Mouse (Mus musculus) thymus, postnatal 14 days (tissue): ENCODE data around the gene Klk8.

ENCODE experiments used
- DNase-seq: peaks from one replicate; pipeline ENCODE4 v3.0.0; 2021

The Klk8 gene

GRCm38 (mm10) chr7:43797333-43797769, at the start of gene Klk8:
Gene Klk8 (plus strand): TSS chr7:43797577.
- DNase-seq: peak; percentile 61

- DNase-seq: no peak
Observed at GRCm38 (mm10) chr7:43747788-43748187, 49.6 kb upstream of the Klk8 start.

GRCm38 (mm10) chr7:43752806-43753205, 44.6 kb upstream of the Klk8 start:
- DNase-seq: no peak

GRCm38 (mm10) chr7:43766484-43766883, 30.9 kb upstream of the Klk8 start:
- DNase-seq: no peak

GRCm38 (mm10) chr7:43768597-43768996, 28.8 kb upstream of the Klk8 start, which contains the start of gene Klk12:
Gene Klk12 (plus strand): TSS chr7:43768897.
- no peak for DNase-seq

- DNase-seq: no peak
Observed at GRCm38 (mm10) chr7:43769636-43770035, 27.7 kb upstream of the Klk8 start.

- peak; percentile 1 for DNase-seq
Observed at GRCm38 (mm10) chr7:43770701-43771100, 26.7 kb upstream of the Klk8 start.

- DNase-seq: peak; percentile 1
Observed at GRCm38 (mm10) chr7:43771916-43772315, 25.5 kb upstream of the Klk8 start.

GRCm38 (mm10) chr7:43772901-43773300, 24.5 kb upstream of the Klk8 start:
- peak; percentile 1 for DNase-seq

- DNase-seq: peak; percentile 1
Observed at GRCm38 (mm10) chr7:43774364-43774763, 23.0 kb upstream of the Klk8 start, which contains the start of gene Klk11. Gene Klk11 (plus strand): TSS chr7:43774604.

GRCm38 (mm10) chr7:43774802-43775201, 22.6 kb upstream of the Klk8 start:
- peak; percentile 2 for DNase-seq

- DNase-seq: peak; percentile 1
Observed at GRCm38 (mm10) chr7:43775311-43776057, 21.9 kb upstream of the Klk8 start.

GRCm38 (mm10) chr7:43776506-43776905, 20.9 kb upstream of the Klk8 start:
- DNase-seq: peak; percentile 1

- DNase-seq: peak; percentile 1
Observed at GRCm38 (mm10) chr7:43777423-43777822, 20.0 kb upstream of the Klk8 start.

GRCm38 (mm10) chr7:43778176-43778970, 19.0 kb upstream of the Klk8 start:
- peak; percentile 1 for DNase-seq

- no peak for DNase-seq
Observed at GRCm38 (mm10) chr7:43780241-43780640, 17.1 kb upstream of the Klk8 start.

- no peak for DNase-seq
Observed at GRCm38 (mm10) chr7:43780746-43781145, 16.6 kb upstream of the Klk8 start, which contains the start of gene Klk10. Gene Klk10 (plus strand): TSS chr7:43781035.

GRCm38 (mm10) chr7:43781541-43781940, 15.8 kb upstream of the Klk8 start:
- no peak for DNase-seq

- DNase-seq: peak; percentile 68
Observed at GRCm38 (mm10) chr7:43782275-43783265, 14.8 kb upstream of the Klk8 start.

- DNase-seq: no peak
Observed at GRCm38 (mm10) chr7:43785286-43785685, 12.1 kb upstream of the Klk8 start.

- DNase-seq: no peak
Observed at GRCm38 (mm10) chr7:43788096-43788495, 9.3 kb upstream of the Klk8 start.

GRCm38 (mm10) chr7:43789295-43789694, 8.1 kb upstream of the Klk8 start:
- no peak for DNase-seq

- no peak for DNase-seq
Observed at GRCm38 (mm10) chr7:43791591-43791990, 5.8 kb upstream of the Klk8 start, which contains the start of gene Klk9. Gene Klk9 (plus strand): TSS chr7:43791891.
